Mouse (Mus musculus): Measurements from ENCODE around the gene Ctdnep1.

The Ctdnep1 gene

GRCm38 (mm10) chr11:69983377-69983776, 2.4 kb downstream of the Ctdnep1 start:
- DNase-seq (ENCODE audit: low spot score): no peak

GRCm38 (mm10) chr11:69984431-69984830, 3.5 kb downstream of the Ctdnep1 start:
- peak; percentile 2 for DNase-seq (ENCODE audit: low spot score)

- no peak for DNase-seq (ENCODE audit: low spot score)
Measured at GRCm38 (mm10) chr11:69989949-69990348, 9.0 kb downstream of the Ctdnep1 start.

- DNase-seq (ENCODE audit: low spot score): peak; percentile 97
Measured at GRCm38 (mm10) chr11:69990850-69991691, 10.1 kb downstream of the Ctdnep1 start, which contains the start of gene Gabarap. Gene Gabarap (plus strand): TSS chr11:69991143.

DNA sequence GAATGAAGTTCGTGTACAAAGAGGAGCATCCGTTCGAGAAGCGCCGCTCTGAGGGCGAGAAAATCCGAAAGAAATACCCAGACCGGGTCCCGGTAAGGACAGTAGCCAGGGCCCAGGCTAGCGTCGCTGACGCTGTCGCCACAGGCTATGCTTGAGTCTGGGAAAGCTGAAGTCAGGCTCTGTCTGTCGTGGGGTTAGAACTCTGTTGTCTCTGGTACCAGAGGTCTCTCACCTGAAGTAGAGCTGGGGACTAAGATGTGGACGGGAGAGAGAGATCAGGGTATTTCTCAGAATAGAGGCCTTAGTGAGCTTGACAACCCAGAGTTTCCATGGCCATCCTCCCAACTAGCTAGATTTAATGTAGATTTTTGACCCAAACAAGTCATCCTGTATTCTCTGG, 10.8 kb downstream of the Ctdnep1 start:
- no peak for DNase-seq (ENCODE audit: low spot score)

DNA sequence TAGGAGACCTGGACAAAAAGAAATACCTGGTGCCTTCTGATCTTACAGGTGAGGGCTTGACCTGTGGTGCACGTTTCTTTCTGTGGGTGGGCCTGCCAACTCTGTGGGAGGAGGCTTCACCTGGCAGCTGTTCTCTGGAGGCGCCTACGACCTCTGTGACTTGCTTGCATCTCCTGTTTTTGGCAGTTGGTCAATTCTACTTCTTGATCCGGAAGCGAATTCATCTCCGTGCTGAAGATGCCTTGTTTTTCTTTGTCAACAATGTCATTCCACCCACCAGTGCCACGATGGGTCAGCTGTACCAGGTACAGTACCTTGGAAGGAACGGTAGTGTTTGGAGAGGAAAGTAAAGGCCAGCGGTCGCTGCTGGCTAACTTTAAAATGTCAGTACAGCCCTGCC, 11.4 kb downstream of the Ctdnep1 start:
- DNase-seq (ENCODE audit: low spot score): no peak

DNA sequence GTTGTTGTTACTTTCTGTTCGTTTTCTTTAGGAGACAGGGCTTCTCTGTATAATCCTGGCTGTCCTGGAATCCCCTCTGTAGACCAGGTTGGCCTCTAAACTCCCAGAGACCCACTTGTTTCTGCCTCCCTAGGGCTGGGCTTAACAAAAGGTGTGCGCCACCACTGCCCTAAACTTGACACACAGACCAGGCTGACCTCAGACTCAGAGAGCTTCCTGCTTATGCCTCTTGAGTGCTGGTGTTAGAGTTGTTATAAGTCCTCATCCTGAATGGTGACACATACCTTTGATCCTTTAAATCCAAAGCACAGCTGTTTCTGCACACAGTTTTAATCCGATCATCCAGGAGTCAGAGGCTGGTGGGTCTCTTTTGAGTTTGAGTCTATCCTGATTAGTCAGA, 12.0 kb downstream of the Ctdnep1 start:
- DNase-seq (ENCODE audit: low spot score): no peak

- no peak for DNase-seq (ENCODE audit: low spot score)
Measured at GRCm38 (mm10) chr11:69994401-69995090, 13.6 kb downstream of the Ctdnep1 start.

GRCm38 (mm10) chr11:69995391-69995960, 14.5 kb downstream of the Ctdnep1 start, which contains the start of gene Phf23:
Gene Phf23 (plus strand): TSS chr11:69995777.
- peak; percentile 97 for DNase-seq (ENCODE audit: low spot score)

DNA sequence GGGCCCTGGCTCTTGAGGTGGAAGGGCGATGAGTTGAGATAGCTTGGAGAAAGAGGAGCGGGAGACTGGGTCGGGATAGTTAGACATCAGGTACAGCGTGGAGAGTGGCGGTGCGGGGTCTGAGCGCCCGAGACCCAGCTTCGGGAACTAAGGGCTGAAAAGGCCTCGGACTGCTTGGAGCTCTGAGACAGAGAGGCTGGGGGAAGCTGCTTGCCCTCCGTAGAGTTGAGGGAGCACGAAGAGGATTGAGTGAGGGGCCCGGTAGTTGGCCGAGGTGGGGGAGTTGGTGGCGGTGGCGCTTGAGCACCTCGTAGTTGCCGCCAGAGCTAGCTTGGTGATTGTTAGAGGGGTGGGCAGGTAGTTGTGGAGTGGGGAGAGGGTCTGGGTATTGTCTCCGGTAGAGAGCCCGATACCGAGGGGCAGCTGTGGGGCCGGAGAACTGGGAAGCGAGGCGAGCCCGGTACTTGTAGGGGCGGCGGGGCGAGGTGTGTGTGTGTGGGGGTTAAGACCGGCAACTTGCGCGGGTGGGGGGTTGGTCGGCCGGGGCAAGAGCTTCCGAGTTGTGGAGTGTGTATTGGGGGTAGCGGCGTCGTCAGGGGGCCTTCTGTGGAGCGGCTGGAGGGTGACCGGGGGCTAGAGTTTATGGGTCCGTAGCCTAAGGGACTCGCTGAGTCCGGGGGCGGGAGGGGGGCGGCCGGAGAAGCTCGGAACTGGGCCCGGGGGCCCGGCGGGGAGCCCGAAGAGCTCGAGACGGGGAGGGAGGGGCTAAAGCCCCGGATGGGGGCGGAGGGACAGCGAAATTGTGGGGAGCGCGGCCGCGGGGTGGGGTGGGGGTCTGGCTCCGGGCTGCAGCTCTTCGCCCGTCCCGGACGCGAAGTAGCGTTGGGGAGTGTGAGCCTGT, 15.5 kb downstream of the Ctdnep1 start:
- no peak for DNase-seq (ENCODE audit: low spot score)

DNA sequence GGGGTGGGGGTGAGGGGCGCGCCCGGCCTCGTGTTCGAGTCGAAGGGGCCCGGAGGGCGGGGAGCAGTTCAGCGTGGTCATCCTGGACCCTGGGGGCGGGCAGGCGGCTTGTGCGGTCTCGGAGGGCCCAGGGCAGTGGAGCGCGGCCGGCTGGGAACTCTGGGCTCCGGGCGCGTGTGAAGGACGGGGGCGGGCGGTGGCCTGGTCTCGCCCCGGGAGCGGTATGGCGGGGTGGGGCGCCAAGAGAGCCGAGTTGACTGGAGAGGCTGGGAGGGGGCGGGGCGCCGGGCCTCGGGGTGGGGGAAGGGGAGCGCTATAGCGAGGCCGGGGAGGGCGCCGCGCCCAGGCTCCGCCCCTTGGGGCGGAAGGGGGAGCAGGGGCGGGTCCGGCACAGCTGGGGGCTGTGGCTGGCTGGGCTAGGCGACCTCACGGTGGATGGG, 16.1 kb downstream of the Ctdnep1 start:
- DNase-seq (ENCODE audit: low spot score): peak; percentile 78

DNA sequence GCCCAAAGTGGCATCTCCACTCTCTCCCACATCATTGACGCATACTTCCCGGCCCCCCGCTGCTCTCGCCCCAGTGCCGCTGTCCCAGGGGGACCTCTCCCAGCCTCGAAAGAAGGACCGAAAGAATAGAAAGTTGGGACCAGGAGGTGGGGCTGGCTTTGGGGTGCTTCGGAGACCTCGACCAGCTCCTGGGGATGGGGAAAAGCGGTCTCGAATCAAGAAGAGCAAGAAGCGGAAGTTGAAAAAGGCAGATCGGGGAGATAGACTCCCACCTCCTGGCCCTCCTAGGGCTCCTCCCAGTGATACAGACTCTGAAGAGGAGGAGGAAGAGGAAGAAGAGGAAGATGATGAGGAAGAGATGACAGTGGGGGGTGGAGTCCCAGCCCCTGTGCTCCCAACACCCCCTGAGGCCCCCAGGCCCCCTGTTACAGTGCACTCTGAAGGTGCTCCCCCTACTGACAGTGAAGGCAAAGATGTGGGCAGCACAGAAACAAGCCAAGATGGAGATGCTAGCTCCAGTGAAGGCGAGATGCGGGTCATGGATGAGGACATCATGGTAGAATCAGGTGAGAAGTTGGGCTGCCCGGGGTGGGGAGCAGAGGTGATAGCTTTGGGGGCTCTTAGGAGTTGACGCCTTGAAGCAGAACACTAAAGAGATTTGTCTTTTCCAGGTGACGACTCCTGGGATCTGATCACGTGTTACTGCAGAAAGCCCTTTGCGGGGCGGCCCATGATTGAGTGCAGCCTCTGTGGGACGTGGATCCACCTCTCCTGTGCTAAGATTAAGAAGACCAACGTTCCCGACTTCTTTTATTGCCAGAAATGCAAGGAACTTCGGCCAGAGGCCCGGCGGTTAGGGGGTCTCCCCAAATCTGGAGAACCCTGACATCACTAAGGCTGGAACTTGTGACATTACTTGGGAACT, 17.9 kb downstream of the Ctdnep1 start:
- DNase-seq (ENCODE audit: low spot score): no peak

DNA sequence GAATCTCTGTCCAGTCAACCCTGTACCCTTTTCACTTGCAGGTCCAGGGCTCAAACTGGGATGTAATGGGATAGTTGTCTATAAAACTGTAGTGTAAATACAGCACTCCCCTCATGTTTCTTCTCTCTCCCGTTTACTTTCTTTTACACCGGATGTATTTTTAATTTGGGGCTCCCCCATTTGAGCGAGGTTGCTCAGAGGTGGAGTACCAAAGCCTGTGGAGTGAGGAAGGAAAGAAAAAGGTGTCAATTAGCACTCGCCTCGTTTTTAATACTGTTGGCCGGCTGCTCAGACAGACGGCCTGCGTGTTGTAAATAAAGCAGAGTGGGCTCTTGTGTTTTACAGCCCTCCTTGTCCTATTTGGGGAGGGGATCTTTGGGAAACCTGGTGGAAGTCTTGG, 18.7 kb downstream of the Ctdnep1 start:
- no peak for DNase-seq (ENCODE audit: low spot score)

GRCm38 (mm10) chr11:70000396-70000898, 19.5 kb downstream of the Ctdnep1 start, which contains the start of gene Dvl2:
Gene Dvl2 (plus strand): TSS chr11:70000595.
- DNase-seq (ENCODE audit: low spot score): peak; percentile 90

- DNase-seq (ENCODE audit: low spot score): no peak
Measured at GRCm38 (mm10) chr11:70001159-70001558, 20.2 kb downstream of the Ctdnep1 start.

DNA sequence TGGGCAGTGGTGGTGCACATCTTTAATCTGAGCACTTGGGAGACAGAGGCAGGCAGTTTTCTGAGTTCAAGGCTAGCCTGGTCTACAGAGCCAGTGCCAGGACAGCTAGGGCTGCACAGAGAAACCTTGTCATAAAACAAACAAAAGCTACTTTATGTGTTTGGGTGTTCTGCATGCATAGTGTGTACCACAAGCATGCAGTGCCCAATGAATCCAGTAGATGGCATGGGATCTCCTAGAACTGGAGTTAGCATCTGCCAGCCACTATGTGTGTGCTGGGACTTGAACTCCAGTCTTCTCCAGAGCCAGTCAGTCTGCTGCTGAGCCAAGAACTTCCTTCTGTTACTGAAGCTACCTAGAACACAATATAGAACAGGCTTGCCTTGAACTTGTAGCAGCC, 20.9 kb downstream of the Ctdnep1 start:
- no peak for DNase-seq (ENCODE audit: low spot score)

GRCm38 (mm10) chr11:70002471-70002870, 21.5 kb downstream of the Ctdnep1 start:
- DNase-seq (ENCODE audit: low spot score): no peak

DNA sequence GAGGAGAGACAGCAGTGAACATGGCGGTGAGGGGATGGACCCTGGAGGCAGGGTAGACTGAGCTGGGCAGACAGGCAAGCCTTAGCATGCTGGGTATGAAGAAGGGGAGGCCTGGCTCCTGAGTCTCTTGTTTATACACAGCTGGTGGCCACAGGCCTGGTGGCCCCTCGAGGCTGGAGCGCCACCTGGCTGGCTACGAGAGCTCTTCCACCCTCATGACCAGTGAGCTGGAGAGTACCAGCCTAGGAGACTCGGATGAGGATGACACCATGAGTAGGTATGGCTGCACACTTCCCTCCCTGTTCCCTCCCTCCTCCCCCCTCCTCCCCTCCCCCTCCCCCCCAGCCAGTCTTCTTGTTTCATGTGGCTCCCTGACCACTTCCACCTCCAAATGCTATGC, 24.6 kb downstream of the Ctdnep1 start:
- no peak for DNase-seq (ENCODE audit: low spot score)

GRCm38 (mm10) chr11:70010033-70010432, 29.1 kb downstream of the Ctdnep1 start:
- DNase-seq (ENCODE audit: low spot score): no peak

DNA sequence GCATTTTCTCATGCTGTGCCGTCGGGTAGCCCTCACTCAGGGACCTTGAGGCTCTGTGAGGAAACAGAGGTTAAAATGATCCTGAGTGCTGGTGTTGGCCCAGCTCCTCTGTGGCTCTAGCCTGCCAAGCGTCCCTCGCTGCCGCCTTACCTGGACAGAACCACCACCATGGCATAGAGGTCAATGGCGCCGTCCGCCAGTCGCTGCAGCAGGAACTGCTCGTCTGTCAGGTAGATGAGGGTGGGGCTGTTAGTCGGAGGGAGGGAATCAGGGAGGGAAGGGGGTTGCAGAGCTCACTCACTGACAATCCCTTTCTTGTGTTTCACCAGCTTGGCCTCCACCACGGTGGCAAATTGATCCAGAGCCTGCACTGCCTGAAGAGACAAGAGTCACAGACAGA, 29.6 kb downstream of the Ctdnep1 start:
- no peak for DNase-seq (ENCODE audit: low spot score)

Measured in layer of hippocampus, adult 11-12 months (tissue).